Mouse (Mus musculus) erythroblast, embryonic 14.5 days (primary cell): ENCODE measurements around the gene Igfbp6. TPM values are rescaled to one million over a fixed set of nuclear protein-coding genes. Genes with fewer than 3 reads are reported as not detected.

Experiments
- H3K27me3 ChIP-seq: 2 replicates; pipeline ENCODE4 v1.6.1; 2012; ENCODE audit warnings: inconsistent platforms; ENCODE audit not compliant: control insufficient read depth
- H3K36me3 ChIP-seq: 2 replicates; pipeline ENCODE4 v1.6.1; 2012; ENCODE audit warnings: mild to moderate bottlenecking, inconsistent platforms; ENCODE audit not compliant: control insufficient read depth
- H3K4me1 ChIP-seq: 2 replicates; pipeline ENCODE4 v1.6.1; 2012; ENCODE audit warnings: inconsistent platforms; ENCODE audit not compliant: control insufficient read depth
- H3K4me3 ChIP-seq: replicated peaks from 2 replicates; pipeline ENCODE3; 2012; ENCODE audit warnings: moderate library complexity, mild to moderate bottlenecking, inconsistent platforms
- H3K9me3 ChIP-seq: 2 replicates; pipeline ENCODE4 v1.6.1; 2012; ENCODE audit warnings: low read length, inconsistent platforms, mixed read lengths; ENCODE audit not compliant: control insufficient read depth
- GATA1 ChIP-seq: IDR thresholded peaks from 2 replicates; pipeline ENCODE4 v1.6.1; 2012; ENCODE audit warnings: low read length, inconsistent platforms, mixed read lengths
- TAL1 ChIP-seq: IDR thresholded peaks from 3 replicates; pipeline ENCODE4 v1.6.1; 2012; ENCODE audit warnings: low read length, inconsistent platforms, mixed read lengths
- polyA plus RNA-seq: library from polyadenylated mRNA; stranded (reverse); fragments of >175 nt; gene quantifications from 2 replicates; pipeline ENCODE4 v1.2.3, GENCODE M21; 2012

The Igfbp6 gene
- polyA plus RNA-seq, 1 experiment = 0.05 TPM

DNA sequence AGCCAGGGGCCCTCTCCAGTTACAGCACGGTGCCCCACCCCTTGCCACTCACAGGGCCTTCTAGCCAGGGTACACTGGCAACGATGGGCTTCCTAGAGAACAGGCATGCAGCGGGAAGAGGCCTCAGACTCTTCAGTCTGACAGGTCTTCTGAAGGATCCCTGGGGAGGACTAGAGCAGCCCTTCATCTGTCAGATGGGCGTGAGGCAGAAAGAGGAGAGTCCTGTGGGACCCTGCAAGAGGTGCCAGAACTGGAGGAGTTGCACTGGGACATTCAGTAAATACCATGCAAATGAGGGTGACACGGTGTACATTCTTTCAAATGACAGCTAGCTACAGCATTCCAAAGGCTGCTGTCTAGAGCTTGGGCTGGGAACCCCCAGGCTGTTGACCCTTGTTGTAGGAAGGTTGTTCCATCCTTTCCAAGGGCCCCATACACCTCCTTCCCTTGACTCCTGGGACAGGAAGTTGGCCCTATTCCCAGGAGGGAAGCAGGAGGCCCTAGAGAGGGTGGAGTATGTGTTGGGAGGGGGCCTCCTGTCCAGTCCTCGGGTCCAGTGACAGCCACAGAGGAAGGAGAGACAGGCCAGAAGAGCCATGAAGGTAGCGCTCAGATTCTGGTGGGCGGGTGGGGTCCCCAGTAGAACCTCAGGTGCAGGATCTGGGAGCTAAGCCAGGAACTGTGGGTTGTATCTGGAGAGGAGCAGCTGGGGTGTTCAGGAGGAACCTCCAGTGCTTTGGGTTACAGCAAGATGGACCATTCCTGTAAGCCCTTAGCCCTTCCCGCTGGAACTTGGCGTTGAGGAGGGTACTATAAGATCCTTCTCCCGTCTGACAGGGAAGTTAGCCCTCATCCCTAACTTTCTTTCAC is 42.3 kb upstream of the Igfbp6 start:
- Histone ChIP-seq H3K36me3 (peaks cover 19% of the 10 kb centered on the region), H3K27me3 (peaks cover 77% of the 10 kb centered on the region), H3K4me3 (no peak overlapping the region), H3K4me1 (peaks cover 33% of the 10 kb centered on the region), H3K9me3 (no peaks in the 10 kb centered on the region)
- TF ChIP-seq TAL1 (no peak), GATA1 (no peak)

GRCm38 (mm10) chr15:102102548-102103121 is 41.5 kb upstream of the Igfbp6 start:
- Histone ChIP-seq H3K36me3 (peaks cover 13% of the 10 kb centered on the region), H3K4me1 (peaks cover 40% of the 10 kb centered on the region), H3K4me3 (peak overlapping the region; percentile 29), H3K9me3 (no peaks in the 10 kb centered on the region), H3K27me3 (peaks cover 83% of the 10 kb centered on the region)
- TF ChIP-seq GATA1 (no peak), TAL1 (no peak)

DNA sequence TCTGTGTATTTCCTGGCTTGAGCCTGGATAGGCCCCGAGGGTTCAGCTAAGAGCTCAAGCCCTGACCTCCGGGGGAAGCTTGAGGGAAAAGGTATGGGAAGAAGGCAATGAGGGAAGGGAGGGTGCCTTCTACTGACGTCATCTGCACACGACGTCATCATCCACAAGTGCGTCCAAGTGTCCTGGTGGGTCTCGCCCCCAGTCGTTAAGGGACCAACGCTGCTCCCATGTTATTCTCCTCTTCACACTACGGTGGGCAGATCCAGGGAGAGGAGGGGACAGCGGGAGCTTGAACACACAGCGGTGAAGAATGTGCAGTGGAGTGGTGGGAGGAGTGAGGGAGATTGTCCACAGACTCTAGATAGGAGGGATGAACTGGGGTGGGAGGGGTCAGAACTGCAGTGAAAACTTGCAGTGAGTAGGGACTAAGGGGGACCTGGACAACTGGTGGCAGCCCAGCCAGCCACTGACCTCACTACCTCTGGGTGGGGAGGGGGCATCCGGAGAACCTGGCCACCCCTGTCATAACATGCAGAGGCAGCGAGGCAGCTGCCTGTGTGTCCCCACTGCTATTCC is 40.7 kb upstream of the Igfbp6 start:
- peaks cover 44% of the 10 kb centered on the region for H3K4me1 ChIP-seq
- no peaks in the 10 kb centered on the region for H3K9me3 ChIP-seq
- H3K27me3 ChIP-seq = peaks cover 86% of the 10 kb centered on the region
- peak overlapping the region; percentile 29 for H3K4me3 ChIP-seq
- peaks cover 5% of the 10 kb centered on the region for H3K36me3 ChIP-seq
- TF ChIP-seq GATA1 (no peak), TAL1 (no peak)

- TF ChIP-seq TAL1 (no peak), GATA1 (no peak)
- H3K4me3 ChIP-seq = no peak overlapping the region
- H3K36me3 ChIP-seq = peaks cover 3% of the 10 kb centered on the region; the same call in 1 of the 2 replicates
- H3K4me1 ChIP-seq = peaks cover 44% of the 10 kb centered on the region
- no peaks in the 10 kb centered on the region for H3K9me3 ChIP-seq
- peaks cover 86% of the 10 kb centered on the region for H3K27me3 ChIP-seq
These were observed 40.1 kb upstream of the Igfbp6 start for GRCm38 (mm10) chr15:102103947-102104555.

- Histone ChIP-seq H3K4me1 (peaks cover 38% of the 10 kb centered on the region), H3K4me3 (no peak overlapping the region), H3K27me3 (peaks cover 77% of the 10 kb centered on the region), H3K9me3 (no peaks in the 10 kb centered on the region), H3K36me3 (no peaks in the 10 kb centered on the region)
- TF ChIP-seq TAL1 (no peak), GATA1 (no peak)
These were observed 38.8 kb upstream of the Igfbp6 start for GRCm38 (mm10) chr15:102105360-102105759.

- H3K36me3 ChIP-seq = no peaks in the 10 kb centered on the region; the same call in 1 of the 2 replicates
- H3K9me3 ChIP-seq = no peaks in the 10 kb centered on the region
- no peak overlapping the region for H3K4me3 ChIP-seq
- TF ChIP-seq GATA1 (no peak), TAL1 (no peak)
- H3K4me1 ChIP-seq = peaks cover 32% of the 10 kb centered on the region
- peaks cover 70% of the 10 kb centered on the region for H3K27me3 ChIP-seq
These were observed 38.1 kb upstream of the Igfbp6 start for GRCm38 (mm10) chr15:102105764-102106730.

DNA sequence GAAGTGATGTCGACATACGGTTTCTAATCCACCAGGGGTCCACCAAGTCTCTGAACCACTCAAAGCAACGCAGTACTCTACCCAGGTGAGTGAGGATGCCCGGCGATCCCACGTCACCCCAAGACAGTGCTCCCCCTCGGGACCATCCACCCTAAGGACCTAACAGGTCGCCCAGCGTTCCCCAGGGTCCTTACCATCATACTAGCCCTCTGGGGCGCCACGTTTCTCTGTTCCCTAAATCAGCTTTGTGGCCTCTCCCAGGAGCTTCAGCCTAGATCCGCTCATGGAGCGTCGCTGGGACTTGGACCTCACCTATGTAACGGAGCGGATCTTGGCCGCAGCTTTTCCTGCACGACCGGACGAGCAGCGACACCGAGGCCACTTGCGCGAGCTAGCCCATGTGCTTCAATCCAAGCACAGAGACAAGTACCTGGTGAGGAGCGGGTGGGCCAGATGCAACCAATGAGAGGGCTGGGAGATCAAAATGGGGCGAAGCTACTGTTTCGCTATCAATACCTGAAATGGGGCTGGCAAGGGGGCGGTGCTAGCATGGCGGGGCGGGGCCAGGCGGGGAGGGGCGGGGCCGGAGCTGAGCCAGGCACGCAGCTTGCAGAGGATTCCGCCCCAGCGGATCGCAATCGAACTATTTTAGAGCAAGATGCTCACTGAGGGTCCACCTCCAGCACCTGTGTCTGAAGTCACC is 37.3 kb upstream of the Igfbp6 start:
- peaks cover 26% of the 10 kb centered on the region for H3K4me1 ChIP-seq
- peak overlapping the region; percentile 50 for H3K4me3 ChIP-seq

More for the DNA sequence above, 37.3 kb upstream of the Igfbp6 start:
- Histone ChIP-seq H3K27me3 (peaks cover 61% of the 10 kb centered on the region), H3K9me3 (no peaks in the 10 kb centered on the region), H3K36me3 (peaks cover 3% of the 10 kb centered on the region; the same call in 1 of the 2 replicates)
- no peak for TF ChIP-seq TAL1
- TF ChIP-seq GATA1 = no peak
